Mouse (Mus musculus): Measurements from ENCODE around the gene Tnnt2. TPM values are rescaled to one million over a fixed set of nuclear protein-coding genes. Genes with fewer than 3 reads are reported as not detected.

The Tnnt2 gene
- polyA plus RNA-seq, 1 experiment from 2014 or later = 7,347 TPM

DNA sequence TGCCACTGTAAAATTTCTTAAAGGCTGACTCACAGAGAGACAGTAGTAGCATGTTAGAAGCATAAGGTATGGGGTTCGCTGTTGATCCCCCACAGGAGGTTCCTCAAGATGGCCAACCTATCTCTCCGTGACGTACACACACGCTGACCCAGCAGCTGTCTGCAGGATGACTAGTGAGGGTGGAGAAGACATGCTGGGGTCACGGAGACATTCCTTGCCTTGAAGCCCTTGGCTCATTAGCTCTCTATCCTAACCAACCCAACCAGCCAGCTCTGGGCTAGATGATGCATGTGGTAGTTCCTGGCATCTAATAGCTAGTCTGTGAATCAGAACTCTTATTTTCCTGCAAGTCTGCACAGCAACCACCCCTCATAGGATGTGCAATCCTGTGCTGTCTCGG is 32.4 kb downstream of the Tnnt2 start:
- Histone ChIP-seq H3K4me3 (ENCODE audit: control insufficient read depth in 1 of 2, insufficient read depth in 1 of 2, low read depth in 1 of 2, low read length in 2 of 2) (no peak overlapping the region), H3K4me1 (ENCODE audit: control insufficient read depth in 2 of 2, insufficient read depth in 2 of 2, low read length in 2 of 2) (peaks cover 0 to 3% of the 10 kb centered on the region in 2 experiments; a peak in 1 of 4 replicates), H3K9ac (ENCODE audit: low read length) (no peak overlapping the region), H3K36me3 (ENCODE audit: control insufficient read depth, insufficient read depth, low read length) (no peaks in the 10 kb centered on the region), H3K9me3 (ENCODE audit: control insufficient read depth, low read length) (no peaks in the 10 kb centered on the region), H3K27ac (replicated peaks in 1 of 2; ENCODE audit: control insufficient read depth in 1 of 2, insufficient read depth in 1 of 2, low read depth in 2 of 2, low read length in 2 of 2) (no peak overlapping the region), H3K27me3 (ENCODE audit: control insufficient read depth, insufficient read depth, low read length) (peaks cover 4% of the 10 kb centered on the region; the same call in 1 of the 2 replicates), H3K4me2 (ENCODE audit: low read length) (no peak overlapping the region)
- 86% methylated on average over 6 of the region's 6 CpGs for WGBS
- no peak for ATAC-seq (ENCODE audit: insufficient number of reproducible peaks, insufficient read depth, low FRiP score, low read depth)

- H3K9ac ChIP-seq (ENCODE audit: low read length) = no peak overlapping the region
- H3K27ac ChIP-seq (replicated peaks in 1 of 2; ENCODE audit: control insufficient read depth in 1 of 2, insufficient read depth in 1 of 2, low read depth in 2 of 2, low read length in 2 of 2) = no peak overlapping the region
- ATAC-seq (ENCODE audit: insufficient number of reproducible peaks, insufficient read depth, low FRiP score, low read depth) = no peak
- H3K4me2 ChIP-seq (ENCODE audit: low read length) = no peak overlapping the region
- no peaks in the 10 kb centered on the region for H3K9me3 ChIP-seq (ENCODE audit: control insufficient read depth, low read length)
- H3K36me3 ChIP-seq (ENCODE audit: control insufficient read depth, insufficient read depth, low read length) = no peaks in the 10 kb centered on the region
- H3K27me3 ChIP-seq (ENCODE audit: control insufficient read depth, insufficient read depth, low read length) = no peaks in the 10 kb centered on the region
- no peaks in the 10 kb centered on the region for H3K4me1 ChIP-seq (ENCODE audit: control insufficient read depth in 2 of 2, insufficient read depth in 2 of 2, low read length in 2 of 2)
- 75% methylated on average over 4 of the region's 4 CpGs for WGBS
- no peak overlapping the region for H3K4me3 ChIP-seq (ENCODE audit: control insufficient read depth in 1 of 2, insufficient read depth in 1 of 2, low read depth in 1 of 2, low read length in 2 of 2)
These were observed 36.8 kb downstream of the Tnnt2 start for GRCm38 (mm10) chr1:135872991-135873390.

DNA sequence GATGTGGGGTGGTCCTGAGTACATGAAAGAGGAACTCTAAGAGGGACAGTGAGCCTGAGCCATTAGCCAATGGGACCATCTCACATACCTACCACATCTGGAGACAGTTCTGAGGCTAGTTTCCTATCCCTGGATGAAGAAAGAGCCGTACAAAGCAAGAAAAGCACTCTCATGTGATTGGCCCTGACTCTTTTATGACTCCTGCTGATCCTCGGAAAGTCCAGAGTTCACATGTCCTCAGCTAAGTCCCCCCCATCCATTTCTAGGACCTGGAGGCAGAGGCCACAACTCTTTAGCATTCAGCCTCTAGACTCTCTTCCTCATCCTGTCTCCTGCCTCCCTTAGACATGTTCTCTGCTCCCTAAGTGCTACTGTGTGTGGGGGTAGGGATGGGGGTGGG is 41.1 kb downstream of the Tnnt2 start:
- H3K4me2 ChIP-seq (ENCODE audit: low read length) = no peak overlapping the region
- no peaks in the 10 kb centered on the region for H3K36me3 ChIP-seq (ENCODE audit: control insufficient read depth, insufficient read depth, low read length)
- no peak overlapping the region for H3K4me3 ChIP-seq (ENCODE audit: control insufficient read depth in 1 of 2, insufficient read depth in 1 of 2, low read depth in 1 of 2, low read length in 2 of 2)
- H3K27me3 ChIP-seq (ENCODE audit: control insufficient read depth, insufficient read depth, low read length) = no peaks in the 10 kb centered on the region; the same call in none of the 2 replicates
- no peak overlapping the region for H3K27ac ChIP-seq (replicated peaks in 1 of 2; ENCODE audit: control insufficient read depth in 1 of 2, insufficient read depth in 1 of 2, low read depth in 2 of 2, low read length in 2 of 2)
- WGBS = 78% methylated on average over 2 of the region's 2 CpGs
- no peaks in the 10 kb centered on the region for H3K4me1 ChIP-seq (ENCODE audit: control insufficient read depth in 2 of 2, insufficient read depth in 2 of 2, low read length in 2 of 2)
- H3K9me3 ChIP-seq (ENCODE audit: control insufficient read depth, low read length) = no peaks in the 10 kb centered on the region
- H3K9ac ChIP-seq (ENCODE audit: low read length) = no peak overlapping the region
- ATAC-seq (ENCODE audit: insufficient number of reproducible peaks, insufficient read depth, low FRiP score, low read depth) = no peak

DNA sequence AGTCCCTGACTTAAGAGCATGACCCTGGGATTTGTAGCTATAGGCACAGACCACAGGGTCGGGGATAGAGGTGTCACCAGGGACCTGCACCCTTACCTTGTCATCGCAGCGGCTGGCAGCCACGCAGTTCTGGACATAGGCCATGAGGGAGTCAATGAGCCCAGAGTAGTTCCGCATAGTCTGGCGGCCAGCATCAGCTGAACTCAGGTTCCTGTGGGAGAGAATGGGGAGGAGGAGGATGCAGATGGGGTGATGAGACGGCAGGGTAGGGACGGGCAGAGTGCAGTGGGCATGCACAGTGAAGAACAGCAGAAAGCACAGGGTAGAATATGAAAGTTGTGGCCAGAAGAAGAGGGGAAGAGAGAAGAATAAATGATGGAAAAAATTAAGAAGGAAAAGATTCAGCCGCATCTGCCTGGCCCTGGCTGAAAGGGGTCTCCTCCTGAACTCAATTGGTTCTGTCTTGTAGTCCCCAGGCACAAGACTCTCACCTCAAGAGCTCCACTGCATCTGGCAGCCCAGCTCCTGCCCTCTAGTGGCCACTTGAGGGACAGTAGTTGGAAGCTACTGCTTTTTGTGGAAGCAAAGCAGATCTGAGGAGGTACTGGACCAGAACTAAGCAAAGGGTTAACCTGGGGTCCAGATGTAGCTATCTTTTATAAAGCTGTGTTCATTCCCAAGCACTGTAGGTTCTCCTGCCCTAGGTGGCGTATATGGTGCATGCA is 46.4 kb downstream of the Tnnt2 start:
- Histone ChIP-seq H3K4me2 (ENCODE audit: low read length) (no peak overlapping the region), H3K9ac (ENCODE audit: low read length) (no peak overlapping the region)
- WGBS = 64% methylated on average over 10 of the region's 10 CpGs

DNA sequence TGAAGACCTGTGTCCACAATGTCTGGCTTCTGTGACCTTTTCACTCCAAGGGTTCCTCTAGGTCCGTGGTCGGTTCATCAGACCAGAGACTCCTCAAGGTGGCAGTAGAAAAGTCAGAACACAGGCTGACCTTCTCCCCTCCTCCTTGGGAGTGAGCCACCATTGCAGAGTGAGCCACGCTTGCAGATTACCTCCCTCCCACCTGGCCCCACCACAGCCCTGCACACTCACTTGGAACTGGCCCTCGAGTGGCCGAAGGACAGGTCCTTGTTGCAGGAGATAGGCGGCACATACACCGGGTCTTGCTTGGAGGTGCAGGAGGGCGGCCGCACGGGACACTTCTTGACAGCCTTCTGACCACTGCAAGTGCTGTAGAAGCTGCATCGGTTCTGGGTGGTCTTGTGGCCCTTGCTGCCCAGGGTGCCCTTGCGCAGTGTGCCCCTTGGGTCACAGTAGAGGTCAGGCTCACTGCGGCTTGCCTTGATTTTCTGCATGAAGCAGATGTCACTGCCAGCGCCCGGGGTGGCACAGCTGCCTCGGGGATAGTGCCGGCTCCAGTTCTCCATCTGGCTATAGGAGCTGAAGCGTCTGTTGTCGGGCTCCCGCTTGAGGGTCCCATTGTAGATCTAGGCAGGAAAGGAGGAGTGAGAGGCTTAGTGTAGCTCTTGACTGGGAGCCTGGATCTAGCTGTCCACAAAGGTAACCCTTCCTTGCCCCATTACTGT is 53.5 kb downstream of the Tnnt2 start:
- no peak for ATAC-seq (ENCODE audit: insufficient number of reproducible peaks, insufficient read depth, low FRiP score, low read depth)
- Histone ChIP-seq H3K4me3 (ENCODE audit: control insufficient read depth in 1 of 2, insufficient read depth in 1 of 2, low read depth in 1 of 2, low read length in 2 of 2) (no peak overlapping the region), H3K9ac (ENCODE audit: low read length) (no peak overlapping the region), H3K4me1 (ENCODE audit: control insufficient read depth in 2 of 2, insufficient read depth in 2 of 2, low read length in 2 of 2) (no peaks in the 10 kb centered on the region; a peak in 1 of 4 replicates), H3K27me3 (ENCODE audit: control insufficient read depth, insufficient read depth, low read length) (peaks cover 3% of the 10 kb centered on the region; the same call in 1 of the 2 replicates), H3K27ac (replicated peaks in 1 of 2; ENCODE audit: control insufficient read depth in 1 of 2, insufficient read depth in 1 of 2, low read depth in 2 of 2, low read length in 2 of 2) (no peak overlapping the region), H3K36me3 (ENCODE audit: control insufficient read depth, insufficient read depth, low read length) (no peaks in the 10 kb centered on the region), H3K4me2 (ENCODE audit: low read length) (no peak overlapping the region), H3K9me3 (ENCODE audit: control insufficient read depth, low read length) (no peaks in the 10 kb centered on the region)
- 75% methylated on average over 20 of the region's 20 CpGs for WGBS

More for the DNA sequence above, 46.4 kb downstream of the Tnnt2 start:
- H3K4me3 ChIP-seq (ENCODE audit: control insufficient read depth in 1 of 2, insufficient read depth in 1 of 2, low read depth in 1 of 2, low read length in 2 of 2) = no peak overlapping the region
- no peaks in the 10 kb centered on the region for H3K9me3 ChIP-seq (ENCODE audit: control insufficient read depth, low read length)
- no peaks in the 10 kb centered on the region for H3K36me3 ChIP-seq (ENCODE audit: control insufficient read depth, insufficient read depth, low read length)
- H3K4me1 ChIP-seq (ENCODE audit: control insufficient read depth in 2 of 2, insufficient read depth in 2 of 2, low read length in 2 of 2) = no peaks in the 10 kb centered on the region
- H3K27me3 ChIP-seq (ENCODE audit: control insufficient read depth, insufficient read depth, low read length) = no peaks in the 10 kb centered on the region; the same call in none of the 2 replicates
- no peak overlapping the region for H3K27ac ChIP-seq (replicated peaks in 1 of 2; ENCODE audit: control insufficient read depth in 1 of 2, insufficient read depth in 1 of 2, low read depth in 2 of 2, low read length in 2 of 2)
- no peak for ATAC-seq (ENCODE audit: insufficient number of reproducible peaks, insufficient read depth, low FRiP score, low read depth)

GRCm38 (mm10) chr1:135891424-135892216 is 55.5 kb downstream of the Tnnt2 start:
- ATAC-seq (ENCODE audit: insufficient number of reproducible peaks, insufficient read depth, low FRiP score, low read depth) = no peak
- WGBS = 61% methylated on average over 11 of the region's 11 CpGs
- Histone ChIP-seq H3K4me1 (ENCODE audit: control insufficient read depth in 2 of 2, insufficient read depth in 2 of 2, low read length in 2 of 2) (no peaks in the 10 kb centered on the region; a peak in 1 of 4 replicates), H3K4me2 (ENCODE audit: low read length) (no peak overlapping the region), H3K4me3 (ENCODE audit: control insufficient read depth in 1 of 2, insufficient read depth in 1 of 2, low read depth in 1 of 2, low read length in 2 of 2) (no peak overlapping the region), H3K27ac (replicated peaks in 1 of 2; ENCODE audit: control insufficient read depth in 1 of 2, insufficient read depth in 1 of 2, low read depth in 2 of 2, low read length in 2 of 2) (no peak overlapping the region), H3K9ac (ENCODE audit: low read length) (no peak overlapping the region), H3K9me3 (ENCODE audit: control insufficient read depth, low read length) (no peaks in the 10 kb centered on the region), H3K27me3 (ENCODE audit: control insufficient read depth, insufficient read depth, low read length) (peaks cover 3% of the 10 kb centered on the region; the same call in 1 of the 2 replicates), H3K36me3 (ENCODE audit: control insufficient read depth, insufficient read depth, low read length) (no peaks in the 10 kb centered on the region)

- H3K9me3 ChIP-seq (ENCODE audit: control insufficient read depth, low read length) = no peaks in the 10 kb centered on the region
- H3K36me3 ChIP-seq (ENCODE audit: control insufficient read depth, insufficient read depth, low read length) = no peaks in the 10 kb centered on the region
- WGBS = 65% methylated on average over 6 of the region's 6 CpGs
- H3K27me3 ChIP-seq (ENCODE audit: control insufficient read depth, insufficient read depth, low read length) = peaks cover 3% of the 10 kb centered on the region; the same call in 1 of the 2 replicates
- no peak overlapping the region for H3K9ac ChIP-seq (ENCODE audit: low read length)
- H3K27ac ChIP-seq (replicated peaks in 1 of 2; ENCODE audit: control insufficient read depth in 1 of 2, insufficient read depth in 1 of 2, low read depth in 2 of 2, low read length in 2 of 2) = no peak overlapping the region
- H3K4me1 ChIP-seq (ENCODE audit: control insufficient read depth in 2 of 2, insufficient read depth in 2 of 2, low read length in 2 of 2) = no peaks in the 10 kb centered on the region; a peak in 1 of 4 replicates
- ATAC-seq (ENCODE audit: insufficient number of reproducible peaks, insufficient read depth, low FRiP score, low read depth) = no peak
- H3K4me3 ChIP-seq (ENCODE audit: control insufficient read depth in 1 of 2, insufficient read depth in 1 of 2, low read depth in 1 of 2, low read length in 2 of 2) = no peak overlapping the region
- H3K4me2 ChIP-seq (ENCODE audit: low read length) = no peak overlapping the region
These were observed 56.1 kb downstream of the Tnnt2 start for GRCm38 (mm10) chr1:135892233-135892632.
